Comparison of ENCODE assay signal across 15 mouse cellular contexts in the genomic region with DNA sequence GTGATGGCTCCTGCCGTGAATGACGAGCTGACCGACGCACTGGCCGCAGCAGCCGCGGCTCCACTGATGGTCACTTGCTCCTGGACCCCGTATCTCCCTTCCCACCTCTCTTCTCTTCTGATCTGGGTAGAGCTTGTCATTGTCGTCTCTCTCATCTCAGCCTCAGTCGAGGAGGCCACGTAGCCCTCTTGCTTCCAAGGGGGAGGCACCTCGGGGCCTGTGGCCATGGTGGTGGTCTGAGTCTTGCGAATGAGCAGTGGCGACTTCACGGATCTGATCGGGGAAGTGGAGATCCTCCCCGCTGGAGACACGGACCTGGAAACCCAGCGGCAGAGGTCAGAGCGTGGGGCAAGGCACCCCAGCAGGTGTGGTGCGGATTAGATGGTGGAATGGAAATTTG. TPM values are rescaled to one million over a fixed set of nuclear protein-coding genes. Genes with fewer than 3 reads are reported as not detected.
DNase-seq lines count a peak whose midpoint lies in the region; ATAC-seq lines count a peak whose summit lies in the region.
"Had no signal": no experiment of that assay in that cellular context is flagged by ENCODE, and none has a peak within 500 bp of the region (broad histone marks: within the 10 kb centered on the region; RNA-seq: fewer than 3 reads in every experiment).

No protein-coding gene starts in this region.

- intact Hi-C loops in heart, postnatal 36 days (cut with DNase I), result loop anchor here (2.0 kb wide), 1 partner anchor 373 kb away; no protein-coding TSS in a partner anchor
- intact Hi-C loops in heart, postnatal 14 days (cut with DNase I), result loop anchor here (1.0 to 2.0 kb wide), 2 partner anchors 40 to 373 kb away; no protein-coding TSS in a partner anchor

- H3K4me2 ChIP-seq in heart, embryonic 12.5 days, result no peak overlapping the region
- H3K4me2 ChIP-seq in heart, embryonic 16.5 days (ENCODE audit: low read depth, low read length), result peak overlapping the region; percentile 47; the same call in 1 of the 2 replicates
- H3K4me2 ChIP-seq: embryonic facial prominence, embryonic 15.5 days; forebrain, embryonic 15.5 days; hindbrain, embryonic 13.5 days had no signal

- WGBS in heart, embryonic 12.5 days, result 66% methylated on average over 21 of the region's 21 CpGs
- 72% methylated on average over 21 of the region's 21 CpGs for WGBS in heart, embryonic 16.5 days

- H3K4me1 ChIP-seq in heart, embryonic 12.5 days (replicated peaks), result peaks cover 29% of the 10 kb centered on the region
- peaks cover 25% of the 10 kb centered on the region for H3K4me1 ChIP-seq in heart, embryonic 16.5 days (ENCODE audit: control insufficient read depth, insufficient read depth, low read length)
- H3K4me1 ChIP-seq: embryonic facial prominence, embryonic 15.5 days; hindbrain, embryonic 13.5 days had no signal

- H3K9me3 ChIP-seq in heart, embryonic 12.5 days (replicated peaks), result no peaks in the 10 kb centered on the region
- H3K9me3 ChIP-seq in heart, embryonic 16.5 days (replicated peaks; ENCODE audit: control insufficient read depth, low read length), result no peaks in the 10 kb centered on the region
- H3K9me3 ChIP-seq: embryonic facial prominence, embryonic 15.5 days; forebrain, embryonic 10.5 days; forebrain, embryonic 15.5 days; hindbrain, embryonic 13.5 days had no signal

- peaks cover 73% of the 10 kb centered on the region for H3K36me3 ChIP-seq in heart, embryonic 12.5 days
- H3K36me3 ChIP-seq in heart, embryonic 16.5 days (ENCODE audit: control insufficient read depth, insufficient read depth), result peaks cover 48% of the 10 kb centered on the region
- H3K36me3 ChIP-seq: embryonic facial prominence, embryonic 15.5 days; forebrain, embryonic 10.5 days; forebrain, embryonic 15.5 days; hindbrain, embryonic 13.5 days had no signal

- no peak overlapping the region for H3K4me3 ChIP-seq in heart, embryonic 12.5 days
- H3K4me3 ChIP-seq in heart, embryonic 16.5 days (ENCODE audit: low read length), result no peak overlapping the region
- H3K4me3 ChIP-seq: embryonic facial prominence, embryonic 15.5 days; erythroblast, embryonic 14.5 days; forebrain, embryonic 10.5 days; forebrain, embryonic 15.5 days; hindbrain, embryonic 13.5 days had no signal

- peak overlapping the region; percentile 64 for H3K27ac ChIP-seq in heart, embryonic 12.5 days (ENCODE audit: poor library complexity, severe bottlenecking)
- peak overlapping the region; percentile 74 for H3K27ac ChIP-seq in heart, embryonic 16.5 days (ENCODE audit: low read length)
- H3K27ac ChIP-seq: embryonic facial prominence, embryonic 15.5 days; forebrain, embryonic 10.5 days; forebrain, embryonic 15.5 days; hindbrain, embryonic 13.5 days; hindbrain, postnatal 0 days had no signal

- peak; percentile 81 for DNase-seq in heart, adult 11 months
- no peak for DNase-seq in heart, postnatal 36 days
- no peak for DNase-seq in heart, postnatal 14 days
- DNase-seq in urinary bladder, postnatal 10 days (ENCODE audit: low spot score), result no peak
- no peak for DNase-seq in testis, postnatal 10 days (ENCODE audit: low spot score)
- DNase-seq: gastrocnemius, postnatal 25 days had no signal

- no peaks in the 10 kb centered on the region for H3K27me3 ChIP-seq in heart, embryonic 12.5 days (replicated peaks)
- H3K27me3 ChIP-seq in heart, embryonic 16.5 days (ENCODE audit: control insufficient read depth, insufficient read depth, low read length), result no peaks in the 10 kb centered on the region
- H3K27me3 ChIP-seq: embryonic facial prominence, embryonic 15.5 days; forebrain, embryonic 15.5 days; hindbrain, embryonic 13.5 days had no signal

- 0 out of 2 replicates have a peak, but pooled peaks have one; percentile 16 for ATAC-seq in heart, embryonic 12.5 days (ENCODE audit: insufficient number of reproducible peaks, low FRiP score)
- 0 out of 2 replicates have a peak, but pooled peaks have one; percentile 9 for ATAC-seq in granulocyte monocyte progenitor cell, adult 5-6 weeks (replicated peaks; ENCODE audit: poor library complexity, severe bottlenecking)
- ATAC-seq in heart, embryonic 16.5 days (replicated peaks; ENCODE audit: extremely low read depth, insufficient read depth, low FRiP score), result no peak

- H3K9ac ChIP-seq in heart, embryonic 12.5 days, result no peak overlapping the region
- H3K9ac ChIP-seq in heart, embryonic 16.5 days (ENCODE audit: low read length), result peak overlapping the region; percentile 34; the same call in 1 of the 2 replicates
- H3K9ac ChIP-seq: embryonic facial prominence, embryonic 15.5 days; forebrain, embryonic 15.5 days; hindbrain, embryonic 13.5 days had no signal

RNA-seq across cellular contexts. Expression of a gene that starts 12.7 kb away (rescaled TPM):
- 1,000 to 10,000 TPM; 3,115 to 3,120 TPM for total RNA-seq in heart, postnatal 36 days (2021)
- polyA plus RNA-seq in heart, embryonic 12.5 days (2016; fragmentation: Nextera tagmentation; extraction: Ambion mirVana), result 570 and 652 TPM in 2 replicates
- total RNA-seq in heart, postnatal 14 days (2021), result 1,000 to 10,000 TPM; 2,535 to 2,618 TPM
- total RNA-seq in granulocyte monocyte progenitor cell, adult 5-6 weeks (2014; fragmentation: Nextera tagmentation), result under 0.01 TPM in 1 of 2 replicates, not detected in the other
- total RNA-seq in granulocyte monocyte progenitor cell, adult 5-6 weeks (2017), result under 0.01 TPM in 1 of 2 replicates, not detected in the other
- 717 and 788 TPM in 2 replicates for polyA plus RNA-seq in heart, embryonic 16.5 days (2015; fragmentation: Nextera tagmentation; extraction: Ambion mirVana)

Comparison
In these comparisons a context has a peak if more than half of its experiments do, and no peak if none do; other contexts are left out.
1. RNA of a gene that starts 12.7 kb away (total RNA-seq): 3,115 to 3,120 TPM in heart, postnatal 36 days and 2,535 to 2,618 TPM in heart, postnatal 14 days; under 0.01 TPM in granulocyte monocyte progenitor cell, adult 5-6 weeks; every median in the first group is over 1,000 times any median in the second.